Mouse (Mus musculus): ENCODE data around the gene Gcnt7. TPM values are rescaled to one million over a fixed set of nuclear protein-coding genes. Genes with fewer than 3 reads are reported as not detected.

Gcnt7 gene
- polyA plus RNA-seq, 1 experiment from 2014 or later: 1.6 TPM

GRCm38 (mm10) chr2:172405011-172405410 lies 53.4 kb downstream of the Gcnt7 start:
- no peak for ATAC-seq (ENCODE audit: low FRiP score, low TSS enrichment)
- no peak for DNase-seq
- Histone ChIP-seq H3K9ac (replicated peaks; ENCODE audit: low read length) (no peak overlapping the region), H3K27ac (replicated peaks; ENCODE audit: low read depth, low read length) (no peak overlapping the region), H3K36me3 (ENCODE audit: control insufficient read depth, insufficient read depth, low read length) (no peaks in the 10 kb centered on the region), H3K4me3 (replicated peaks; ENCODE audit: low read depth, low read length) (no peak overlapping the region), H3K27me3 (ENCODE audit: control insufficient read depth, insufficient read depth, low read length) (no peaks in the 10 kb centered on the region), H3K9me3 (ENCODE audit: control insufficient read depth, low read length) (no peaks in the 10 kb centered on the region), H3K4me2 (ENCODE audit: low read length) (no peak overlapping the region), H3K4me1 (ENCODE audit: control insufficient read depth, insufficient read depth, low read length) (no peaks in the 10 kb centered on the region)
- WGBS: 67% methylated on average over 3 of the region's 3 CpGs

- 61% methylated on average over 7 of the region's 7 CpGs for WGBS
Measured at GRCm38 (mm10) chr2:172404239-172404638, 54.2 kb downstream of the Gcnt7 start.

GRCm38 (mm10) chr2:172401116-172401825 lies 57.1 kb downstream of the Gcnt7 start:
- ATAC-seq (ENCODE audit: low FRiP score, low TSS enrichment) (no peak), DNase-seq (no peak)
- 76% methylated on average over 13 of the region's 13 CpGs for WGBS
- H3K27ac ChIP-seq (replicated peaks; ENCODE audit: low read depth, low read length): no peak overlapping the region
- H3K36me3 ChIP-seq (ENCODE audit: control insufficient read depth, insufficient read depth, low read length): no peaks in the 10 kb centered on the region
- no peaks in the 10 kb centered on the region for H3K4me1 ChIP-seq (ENCODE audit: control insufficient read depth, insufficient read depth, low read length)
- no peak overlapping the region for H3K4me2 ChIP-seq (ENCODE audit: low read length)
- H3K9me3 ChIP-seq (ENCODE audit: control insufficient read depth, low read length): no peaks in the 10 kb centered on the region
- no peak overlapping the region for H3K9ac ChIP-seq (replicated peaks; ENCODE audit: low read length)
- no peak overlapping the region for H3K4me3 ChIP-seq (replicated peaks; ENCODE audit: low read depth, low read length)
- no peaks in the 10 kb centered on the region for H3K27me3 ChIP-seq (ENCODE audit: control insufficient read depth, insufficient read depth, low read length)

More at GRCm38 (mm10) chr2:172404239-172404638, 54.2 kb downstream of the Gcnt7 start:
- Histone ChIP-seq H3K4me2 (ENCODE audit: low read length) (no peak overlapping the region), H3K9ac (replicated peaks; ENCODE audit: low read length) (no peak overlapping the region), H3K9me3 (ENCODE audit: control insufficient read depth, low read length) (no peaks in the 10 kb centered on the region), H3K27me3 (ENCODE audit: control insufficient read depth, insufficient read depth, low read length) (no peaks in the 10 kb centered on the region), H3K4me1 (ENCODE audit: control insufficient read depth, insufficient read depth, low read length) (no peaks in the 10 kb centered on the region), H3K4me3 (replicated peaks; ENCODE audit: low read depth, low read length) (no peak overlapping the region), H3K36me3 (ENCODE audit: control insufficient read depth, insufficient read depth, low read length) (no peaks in the 10 kb centered on the region), H3K27ac (replicated peaks; ENCODE audit: low read depth, low read length) (no peak overlapping the region)
- ATAC-seq (ENCODE audit: low FRiP score, low TSS enrichment) (no peak), DNase-seq (no peak)

Other genes starting within 250 kb of the Gcnt7 start
- 0.33 and 0.55 TPM in 2 replicates for gene Mc3r, start 210.1 kb downstream of the Gcnt7 start, polyA plus RNA-seq (2014; fragmentation: Nextera tagmentation; extraction: Ambion mirVana)
- gene Fam210b, start 113.0 kb downstream of the Gcnt7 start, polyA plus RNA-seq (2014; fragmentation: Nextera tagmentation; extraction: Ambion mirVana): 15.4 and 21.6 TPM in 2 replicates
- gene Aurka, start 88.1 kb downstream of the Gcnt7 start, polyA plus RNA-seq (2014; fragmentation: Nextera tagmentation; extraction: Ambion mirVana): 14.0 and 25.4 TPM in 2 replicates
- gene Cstf1, start 87.9 kb downstream of the Gcnt7 start, polyA plus RNA-seq (2014; fragmentation: Nextera tagmentation; extraction: Ambion mirVana): 31.8 and 34.6 TPM in 2 replicates
- gene Cass4, start 64.8 kb downstream of the Gcnt7 start, polyA plus RNA-seq (2014; fragmentation: Nextera tagmentation; extraction: Ambion mirVana): 0.19 and 0.28 TPM in 2 replicates
- 87.2 and 101 TPM in 2 replicates for gene Rtf2, start 18.0 kb downstream of the Gcnt7 start, polyA plus RNA-seq (2014; fragmentation: Nextera tagmentation; extraction: Ambion mirVana)
- 0.55 and 0.76 TPM in 2 replicates for gene Fam209, start 13.9 kb upstream of the Gcnt7 start, polyA plus RNA-seq (2014; fragmentation: Nextera tagmentation; extraction: Ambion mirVana)
- 0.15 and 0.21 TPM in 2 replicates for gene Tfap2c, start 91.0 kb upstream of the Gcnt7 start, polyA plus RNA-seq (2014; fragmentation: Nextera tagmentation; extraction: Ambion mirVana)

All from midbrain, embryonic 14.5 days (tissue).